8 mouse cellular contexts compared by ENCODE assay signal in genomic region chr16:31933751-31934549, GRCm38 (mm10). TPM values are rescaled to one million over a fixed set of nuclear protein-coding genes. Genes with fewer than 3 reads are reported as not detected.
DNase-seq lines count a peak whose midpoint lies in the region; ATAC-seq lines count a peak whose summit lies in the region.

Pigz (plus strand) TSS chr16:31933851.

- H3K27me3 ChIP-seq in embryonic facial prominence, embryonic 14.5 days (replicated peaks; ENCODE audit: control insufficient read depth, insufficient read depth, low read length): peaks cover 44% of the 10 kb centered on the region
- peaks cover 60% of the 10 kb centered on the region for H3K27me3 ChIP-seq in heart, embryonic 13.5 days (replicated peaks)
- peaks cover 30% of the 10 kb centered on the region for H3K27me3 ChIP-seq in kidney, embryonic 16.5 days (ENCODE audit: insufficient read depth, low read length)
- peaks cover 71% of the 10 kb centered on the region for H3K27me3 ChIP-seq in liver, embryonic 13.5 days
- H3K27me3 ChIP-seq in neural tube, embryonic 13.5 days: peaks cover 21% of the 10 kb centered on the region

- 0 out of 2 replicates have a peak, but pooled peaks cover 4% of the 10 kb centered on the region for H3K4me1 ChIP-seq in embryonic facial prominence, embryonic 14.5 days (ENCODE audit: control insufficient read depth, insufficient read depth, low read length)
- peaks cover 31% of the 10 kb centered on the region for H3K4me1 ChIP-seq in heart, embryonic 13.5 days
- peaks cover 26% of the 10 kb centered on the region for H3K4me1 ChIP-seq in kidney, embryonic 16.5 days (ENCODE audit: insufficient read depth, low read length)
- H3K4me1 ChIP-seq in liver, embryonic 13.5 days (replicated peaks): peaks cover 25% of the 10 kb centered on the region
- peaks cover 41% of the 10 kb centered on the region for H3K4me1 ChIP-seq in neural tube, embryonic 13.5 days (replicated peaks)

- peak within 1 kb of the TSS; percentile 56 for H3K4me3 ChIP-seq in embryonic facial prominence, embryonic 14.5 days (ENCODE audit: low read depth, low read length)
- H3K4me3 ChIP-seq in heart, embryonic 13.5 days: peak within 1 kb of the TSS; percentile 57
- H3K4me3 ChIP-seq in kidney, embryonic 16.5 days (ENCODE audit: low read length): peak within 1 kb of the TSS; percentile 53
- H3K4me3 ChIP-seq in liver, embryonic 13.5 days (replicated peaks): peak within 1 kb of the TSS; percentile 56
- H3K4me3 ChIP-seq in neural tube, embryonic 13.5 days: peak within 1 kb of the TSS; percentile 47

- WGBS in embryonic facial prominence, embryonic 14.5 days: 8% methylated on average over 42 of the region's 42 CpGs
- 9% methylated on average over 42 of the region's 42 CpGs for WGBS in heart, embryonic 13.5 days
- WGBS in kidney, embryonic 16.5 days: 7% methylated on average over 42 of the region's 42 CpGs
- WGBS in liver, embryonic 13.5 days (ENCODE audit: insufficient replicate concordance): 10% methylated on average over 42 of the region's 42 CpGs
- 3% methylated on average over 42 of the region's 42 CpGs for WGBS in neural tube, embryonic 13.5 days

- H3K27ac ChIP-seq in embryonic facial prominence, embryonic 14.5 days (replicated peaks; ENCODE audit: low read depth, low read length): no peak within 1 kb of the TSS; the same call in 1 of the 2 replicates
- H3K27ac ChIP-seq in heart, embryonic 13.5 days (replicated peaks): 0 out of 2 replicates have a peak within 1 kb of the TSS, but pooled peaks have one; percentile 8
- H3K27ac ChIP-seq in kidney, embryonic 16.5 days (ENCODE audit: low read length): no peak within 1 kb of the TSS
- no peak within 1 kb of the TSS for H3K27ac ChIP-seq in liver, embryonic 13.5 days
- H3K27ac ChIP-seq in neural tube, embryonic 13.5 days (replicated peaks): peak within 1 kb of the TSS; percentile 97

- DNase-seq in urinary bladder, adult 18-20 months (ENCODE audit: low spot score in 2 of 2): peak; percentile 51 to 52
- DNase-seq in urinary bladder, postnatal 10 days (ENCODE audit: low spot score): no peak
- DNase-seq in embryonic facial prominence, embryonic 14.5 days (ENCODE audit: low spot score): peak; percentile 26
- no peak for DNase-seq in liver, embryonic 13.5 days
- no peak for DNase-seq in spleen, postnatal 10 days (ENCODE audit: low spot score in 2 of 2)

- H3K36me3 ChIP-seq in embryonic facial prominence, embryonic 14.5 days (ENCODE audit: control insufficient read depth, insufficient read depth, low read length): no peaks in the 10 kb centered on the region
- H3K36me3 ChIP-seq in heart, embryonic 13.5 days: no peaks in the 10 kb centered on the region
- no peaks in the 10 kb centered on the region for H3K36me3 ChIP-seq in kidney, embryonic 16.5 days (ENCODE audit: insufficient read depth, low read length)
- no peaks in the 10 kb centered on the region for H3K36me3 ChIP-seq in liver, embryonic 13.5 days
- H3K36me3 ChIP-seq in neural tube, embryonic 13.5 days: no peaks in the 10 kb centered on the region

- peak within 1 kb of the TSS; percentile 95 for H3K4me2 ChIP-seq in embryonic facial prominence, embryonic 14.5 days (ENCODE audit: low read depth, low read length)
- peak within 1 kb of the TSS; percentile 78 for H3K4me2 ChIP-seq in heart, embryonic 13.5 days
- H3K4me2 ChIP-seq in kidney, embryonic 16.5 days (replicated peaks; ENCODE audit: low read depth, low read length): peak within 1 kb of the TSS; percentile 67
- peak within 1 kb of the TSS; percentile 78 for H3K4me2 ChIP-seq in liver, embryonic 13.5 days
- peak within 1 kb of the TSS; percentile 74 for H3K4me2 ChIP-seq in neural tube, embryonic 13.5 days

- peak within 1 kb of the TSS; percentile 65 for H3K9ac ChIP-seq in embryonic facial prominence, embryonic 14.5 days (ENCODE audit: low read depth, low read length)
- peak within 1 kb of the TSS; percentile 74 for H3K9ac ChIP-seq in heart, embryonic 13.5 days
- peak within 1 kb of the TSS; percentile 46 for H3K9ac ChIP-seq in kidney, embryonic 16.5 days (replicated peaks; ENCODE audit: low read length)
- peak within 1 kb of the TSS; percentile 57; the same call in 1 of the 2 replicates for H3K9ac ChIP-seq in liver, embryonic 13.5 days
- H3K9ac ChIP-seq in neural tube, embryonic 13.5 days: peak within 1 kb of the TSS; percentile 78

- ATAC-seq in embryonic facial prominence, embryonic 14.5 days (ENCODE audit: low read depth): peak; percentile 15; the same call in 1 of the 2 replicates
- ATAC-seq in heart, embryonic 13.5 days (ENCODE audit: extremely low read depth, insufficient number of reproducible peaks, low FRiP score, low TSS enrichment): no peak
- no peak for ATAC-seq in kidney, embryonic 16.5 days (ENCODE audit: low FRiP score, low TSS enrichment)
- ATAC-seq in liver, embryonic 13.5 days (ENCODE audit: low read depth): no peak
- ATAC-seq in neural tube, embryonic 13.5 days (ENCODE audit: low read depth): peak; percentile 22

- peaks cover 6% of the 10 kb centered on the region; the same call in 1 of the 2 replicates for H3K9me3 ChIP-seq in embryonic facial prominence, embryonic 14.5 days (ENCODE audit: control insufficient read depth, low read length)
- no peaks in the 10 kb centered on the region for H3K9me3 ChIP-seq in heart, embryonic 13.5 days
- H3K9me3 ChIP-seq in kidney, embryonic 16.5 days (ENCODE audit: low read length): no peaks in the 10 kb centered on the region; the same call in 1 of the 2 replicates
- H3K9me3 ChIP-seq in liver, embryonic 13.5 days (replicated peaks): no peaks in the 10 kb centered on the region
- no peaks in the 10 kb centered on the region for H3K9me3 ChIP-seq in neural tube, embryonic 13.5 days

RNA-seq across cellular contexts. Expression of gene Pigz, which starts in this region (rescaled TPM):
- polyA plus RNA-seq in embryonic facial prominence, embryonic 14.5 days (2014; fragmentation: Nextera tagmentation; extraction: Ambion mirVana): 0.59 and 0.70 TPM in 2 replicates
- polyA plus RNA-seq in heart, embryonic 13.5 days (2015; fragmentation: Nextera tagmentation; extraction: Ambion mirVana): 0.60 and 0.73 TPM in 2 replicates
- 1.0 and 1.4 TPM in 2 replicates for polyA plus RNA-seq in kidney, embryonic 16.5 days (2015; fragmentation: Nextera tagmentation; extraction: Ambion mirVana)
- 0.38 TPM in 1 of 2 replicates, not detected in the other for polyA plus RNA-seq in liver, embryonic 13.5 days (2015; fragmentation: Nextera tagmentation; extraction: Ambion mirVana)
- 2.0 and 4.3 TPM in 2 replicates for polyA plus RNA-seq in neural tube, embryonic 13.5 days (2015; fragmentation: Nextera tagmentation; extraction: Ambion mirVana)

Comparison
In these comparisons a context has a peak if more than half of its experiments do, and no peak if none do; other contexts are left out.
1. DNase-seq: peak in urinary bladder, adult 18-20 months (2 of 2); none in urinary bladder, postnatal 10 days (single experiment), liver, embryonic 13.5 days (single experiment) and spleen, postnatal 10 days (0 of 2).
2. Peak in DNase-seq, ATAC-seq, H3K4me3 ChIP-seq, H3K9ac ChIP-seq and H3K4me2 ChIP-seq in embryonic facial prominence, embryonic 14.5 days; RNA of the gene not detected or under 1 TPM.
3. H3K27ac ChIP-seq: peak in heart, embryonic 13.5 days (single experiment) and neural tube, embryonic 13.5 days (single experiment); none in embryonic facial prominence, embryonic 14.5 days (single experiment), kidney, embryonic 16.5 days (single experiment) and liver, embryonic 13.5 days (single experiment).
4. Peak in every context shown above with its lines, with median percentiles within 50 percentile points of each other: H3K4me2 ChIP-seq, H3K4me3 ChIP-seq and H3K9ac ChIP-seq.